Mouse (Mus musculus) intestine, postnatal 0 days (tissue): ENCODE results near the gene Rngtt. TPM values are rescaled to one million over a fixed set of nuclear protein-coding genes. Genes with fewer than 3 reads are reported as not detected.

Experiments used
- ATAC-seq: fragments of 200-750 bp; cut with Nextera tagmentation; 2 replicates; pipeline ENCODE4 v1.8.0; 2017; ENCODE audit warnings: mild to moderate bottlenecking, moderate TSS enrichment, moderate library complexity
- H3K27ac ChIP-seq: fragments of 300-500 bp; sonication (generic); 2 replicates; pipeline ENCODE4 v1.5.1; 2014; ENCODE audit warnings: mild to moderate bottlenecking, low read depth, low read length, moderate library complexity
- H3K27me3 ChIP-seq: fragments of 300-500 bp; sonication (generic); replicated peaks from 2 replicates; pipeline ENCODE4 v1.6.1; 2014; ENCODE audit warnings: low read length, mixed read lengths; ENCODE audit not compliant: control insufficient read depth, insufficient read depth
- H3K36me3 ChIP-seq: fragments of 300-500 bp; sonication (generic); 2 replicates; pipeline ENCODE4 v1.6.1; 2014; ENCODE audit warnings: mild to moderate bottlenecking, moderate library complexity; ENCODE audit not compliant: control insufficient read depth, insufficient read depth
- H3K4me1 ChIP-seq: fragments of 300-500 bp; sonication (generic); replicated peaks from 2 replicates; pipeline ENCODE4 v1.6.1; 2014; ENCODE audit warnings: antibody characterized with exemption, low read length, mixed read lengths; ENCODE audit not compliant: control insufficient read depth, insufficient read depth
- H3K4me2 ChIP-seq: fragments of 300-500 bp; sonication (generic); replicated peaks from 2 replicates; pipeline ENCODE4 v1.6.1; 2014; ENCODE audit warnings: low read depth, mild to moderate bottlenecking, moderate library complexity
- H3K4me3 ChIP-seq: fragments of 300-500 bp; sonication (generic); 2 replicates; pipeline ENCODE4 v1.5.1; 2014; ENCODE audit warnings: low read depth, low read length
- H3K9ac ChIP-seq: fragments of 300-500 bp; sonication (generic); 2 replicates; pipeline ENCODE4 v1.6.1; 2014; ENCODE audit warnings: mild to moderate bottlenecking, low read depth, low read length
- H3K9me3 ChIP-seq: fragments of 300-500 bp; sonication (generic); 2 replicates; pipeline ENCODE4 v1.6.1; 2016; ENCODE audit warnings: mixed run types; ENCODE audit not compliant: control insufficient read depth
- CTCF ChIP-seq: sonication (generic); IDR thresholded peaks from 2 replicates; pipeline ENCODE4 v1.5.1; 2016; ENCODE audit warnings: low read depth, mild to moderate bottlenecking, control low read depth, antibody characterized with exemption, moderate library complexity
- WGBS: fragments of 180-500 bp; shearing (Covaris S2); extraction: QIAGEN DNeasy Blood & Tissue Kit; methylation state at CpG from one replicate; pipeline ENCODE4 v1.1.7; 2014; 5-methylcytosine and 5-hydroxymethylcytosine counted together
- polyA plus RNA-seq: library from polyadenylated mRNA; unstranded; fragments of >200 nt; fragmentation: Nextera tagmentation; extraction: Ambion mirVana; gene quantifications from 2 replicates; pipeline ENCODE4 v1.2.1, GENCODE M21; 2015

Gene Rngtt
- polyA plus RNA-seq, 1 experiment from 2014 or later = 7.7 TPM

DNA sequence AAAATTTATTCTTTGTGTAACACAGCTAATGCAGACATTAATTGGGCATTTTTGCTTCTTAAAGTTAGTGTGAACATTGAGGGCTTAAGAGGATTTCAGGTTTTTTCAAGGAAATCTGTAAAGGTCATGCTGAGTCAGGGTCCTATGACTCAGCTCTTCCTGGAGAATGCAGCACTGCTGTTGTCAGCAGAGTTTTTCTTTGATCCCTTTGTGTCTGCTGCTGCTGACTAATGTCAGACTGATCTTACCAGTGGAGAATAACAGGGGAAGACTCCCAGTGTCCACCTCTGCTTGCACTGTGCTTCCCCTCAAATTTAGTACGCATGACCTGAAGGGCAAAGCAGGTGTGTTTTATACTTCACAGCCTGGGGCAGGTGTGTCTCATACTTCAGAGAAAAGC lies 27.9 kb downstream of the Rngtt start:
- no peak overlapping the region for H3K4me2 ChIP-seq
- H3K9ac ChIP-seq = no peak overlapping the region
- 91% methylated on average over 1 of the region's 1 CpGs for WGBS
- peaks cover 15% of the 10 kb centered on the region; the same call in 1 of the 2 replicates for H3K36me3 ChIP-seq
- no peak overlapping the region for H3K4me3 ChIP-seq
- H3K27me3 ChIP-seq = no peaks in the 10 kb centered on the region
- TF ChIP-seq CTCF = no peak
- H3K9me3 ChIP-seq = no peaks in the 10 kb centered on the region
- H3K27ac ChIP-seq = no peak overlapping the region; the same call in 1 of the 2 replicates
- ATAC-seq = no peak
- no peaks in the 10 kb centered on the region for H3K4me1 ChIP-seq

GRCm38 (mm10) chr4:33342877-33343731 lies 33.0 kb downstream of the Rngtt start:
- no peak for TF ChIP-seq CTCF
- H3K36me3 ChIP-seq = peaks cover 16% of the 10 kb centered on the region
- H3K27ac ChIP-seq = no peak overlapping the region
- H3K9me3 ChIP-seq = no peaks in the 10 kb centered on the region
- WGBS = 90% methylated on average over 7 of the region's 7 CpGs
- no peaks in the 10 kb centered on the region for H3K27me3 ChIP-seq
- H3K4me1 ChIP-seq = no peaks in the 10 kb centered on the region
- no peak for ATAC-seq
- H3K4me2 ChIP-seq = no peak overlapping the region
- no peak overlapping the region for H3K9ac ChIP-seq
- H3K4me3 ChIP-seq = no peak overlapping the region

- H3K4me3 ChIP-seq = no peak overlapping the region
- no peak overlapping the region for H3K4me2 ChIP-seq
- no peak overlapping the region for H3K9ac ChIP-seq
- no peaks in the 10 kb centered on the region for H3K27me3 ChIP-seq
- no peak for ATAC-seq
- no peaks in the 10 kb centered on the region for H3K4me1 ChIP-seq
- H3K9me3 ChIP-seq = no peaks in the 10 kb centered on the region
- no peak for TF ChIP-seq CTCF
- H3K27ac ChIP-seq = no peak overlapping the region
- peaks cover 13% of the 10 kb centered on the region for H3K36me3 ChIP-seq
- 94% methylated on average over 6 of the region's 6 CpGs for WGBS
Observed at GRCm38 (mm10) chr4:33343732-33344057, 33.6 kb downstream of the Rngtt start.

GRCm38 (mm10) chr4:33363451-33363850 lies 53.3 kb downstream of the Rngtt start:
- Histone ChIP-seq H3K4me3 (no peak overlapping the region), H3K9me3 (no peaks in the 10 kb centered on the region), H3K4me2 (no peak overlapping the region), H3K9ac (no peak overlapping the region), H3K27ac (no peak overlapping the region), H3K27me3 (no peaks in the 10 kb centered on the region), H3K36me3 (peaks cover 13% of the 10 kb centered on the region), H3K4me1 (0 out of 2 replicates have a peak, but pooled peaks cover 4% of the 10 kb centered on the region)
- no peak for ATAC-seq
- no peak for TF ChIP-seq CTCF

DNA sequence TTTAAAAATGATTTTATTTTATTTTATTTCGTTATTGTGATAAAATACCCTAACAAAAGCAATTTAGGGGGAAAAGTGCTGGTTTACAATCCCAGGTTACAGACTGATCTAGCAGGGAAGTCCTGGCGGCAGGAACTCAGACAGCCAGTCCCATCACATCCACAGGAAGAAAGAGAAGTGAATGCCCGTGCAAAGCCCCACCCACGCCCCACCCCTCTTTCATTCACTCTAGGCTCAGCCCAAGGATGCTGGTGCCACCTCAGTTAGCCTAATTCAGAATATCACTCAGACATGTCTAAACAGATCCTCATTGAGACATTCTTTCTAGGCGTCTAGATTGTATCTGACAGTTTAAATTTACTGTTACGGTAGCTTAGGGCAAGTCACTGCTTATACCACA lies 64.8 kb downstream of the Rngtt start:
- no peak overlapping the region for H3K4me2 ChIP-seq
- no peaks in the 10 kb centered on the region for H3K9me3 ChIP-seq
- WGBS = 75% methylated on average over 6 of the region's 6 CpGs
- TF ChIP-seq CTCF = no peak
- H3K27ac ChIP-seq = no peak overlapping the region
- no peak overlapping the region for H3K9ac ChIP-seq
- H3K36me3 ChIP-seq = no peaks in the 10 kb centered on the region; the same call in 1 of the 2 replicates
- no peaks in the 10 kb centered on the region for H3K27me3 ChIP-seq
- no peaks in the 10 kb centered on the region for H3K4me1 ChIP-seq
- ATAC-seq = no peak
- H3K4me3 ChIP-seq = no peak overlapping the region

DNA sequence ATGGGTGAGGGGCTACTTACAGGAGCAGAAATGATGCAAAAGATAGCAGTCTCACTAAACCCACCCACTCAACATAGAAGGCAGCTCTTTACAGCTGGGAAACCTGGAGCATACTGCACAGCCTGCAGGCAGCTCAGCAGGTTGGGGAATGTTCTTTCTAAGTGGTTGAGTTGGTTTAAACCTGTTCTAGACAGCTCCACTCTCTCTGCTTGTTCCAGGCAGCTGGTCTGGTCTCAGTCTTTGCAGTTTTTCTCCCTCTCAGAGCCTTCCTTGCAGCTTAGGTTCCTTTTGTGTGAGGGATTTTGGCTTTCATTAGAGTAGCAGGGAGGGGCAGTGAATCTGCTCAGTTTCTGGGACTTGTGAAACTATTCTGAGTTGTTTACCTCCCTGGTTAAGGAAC lies 67.5 kb downstream of the Rngtt start:
- TF ChIP-seq CTCF = no peak
- no peaks in the 10 kb centered on the region for H3K9me3 ChIP-seq
- no peak overlapping the region for H3K27ac ChIP-seq
- H3K4me3 ChIP-seq = no peak overlapping the region
- no peaks in the 10 kb centered on the region for H3K27me3 ChIP-seq
- no peak overlapping the region for H3K4me2 ChIP-seq
- no peaks in the 10 kb centered on the region for H3K36me3 ChIP-seq
- no peaks in the 10 kb centered on the region for H3K4me1 ChIP-seq
- ATAC-seq = no peak
- no peak overlapping the region for H3K9ac ChIP-seq
